Mouse (Mus musculus) brain, embryonic 14.5 days (tissue): ENCODE data around the gene Ipo9. TPM values are rescaled to one million over a fixed set of nuclear protein-coding genes. Genes with fewer than 3 reads are reported as not detected.

Experiments
- DNase-seq: peaks from one replicate; pipeline ENCODE4 v3.0.0-alpha.2; 2011; ENCODE audit warnings: low read depth
- CTCF ChIP-seq: fragments of 200-500 bp; IDR thresholded peaks from 2 replicates; pipeline ENCODE4 v1.5.1; 2012; ENCODE audit warnings: inconsistent platforms, mild to moderate bottlenecking, moderate library complexity, borderline replicate concordance; ENCODE audit not compliant: insufficient read depth, insufficient read length; ENCODE audit errors: extremely low read depth
- POLR2A ChIP-seq: fragments of 200-500 bp; IDR thresholded peaks from 2 replicates; pipeline ENCODE4 v1.6.1; 2012; ENCODE audit warnings: mild to moderate bottlenecking, inconsistent platforms, borderline replicate concordance; ENCODE audit not compliant: poor library complexity, insufficient read depth, insufficient read length, severe bottlenecking; ENCODE audit errors: extremely low read depth
- polyA plus RNA-seq: library from polyadenylated mRNA; depleted of rRNA; stranded (reverse); fragments of >200 nt; gene quantifications from 2 replicates; pipeline ENCODE4 v1.2.3, GENCODE M21; 2012; rRNA removed

Gene Ipo9
- 185 and 217 TPM in 2 replicates for polyA plus RNA-seq

DNA sequence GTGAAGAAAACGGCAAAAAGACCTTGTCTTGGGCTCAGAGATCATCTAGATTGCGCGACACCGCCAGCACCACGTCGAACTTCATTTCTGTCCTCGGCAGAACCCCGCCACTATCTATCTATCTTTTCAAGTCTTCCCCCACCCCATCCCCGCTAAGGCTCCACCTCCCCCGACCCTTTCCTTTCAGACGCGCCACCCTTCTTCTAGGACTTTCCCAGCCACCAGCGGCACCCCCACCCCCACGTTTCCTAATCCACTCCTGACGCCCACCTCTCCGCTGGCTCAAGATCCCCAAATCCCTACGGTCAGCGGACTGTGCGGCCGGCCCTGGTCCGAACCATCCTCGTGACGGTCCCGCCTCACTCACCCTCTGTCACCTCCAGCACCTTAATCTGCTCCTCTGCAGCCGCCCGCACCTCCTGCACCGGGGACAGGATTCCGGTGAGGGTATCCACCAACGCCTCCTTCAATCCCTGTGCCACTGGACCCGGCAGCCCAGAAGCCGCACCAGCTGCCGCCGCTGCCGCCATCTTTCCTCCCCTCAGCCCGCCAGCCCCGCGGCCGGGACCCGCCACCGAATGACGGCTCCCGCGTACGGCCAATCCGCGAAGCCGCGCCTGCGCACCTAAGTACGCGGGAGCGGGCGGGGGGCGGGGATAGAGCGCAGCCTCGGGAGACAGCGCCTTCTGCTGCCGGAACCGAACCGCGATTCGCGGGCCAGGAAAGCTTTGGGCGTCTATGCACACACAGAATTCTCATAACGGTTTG, at the start of gene Ipo9:
TSS of gene Ipo9 (minus strand) at position 599 of the 768 bp plus-strand sequence.
- peak; percentile 94 for TF ChIP-seq POLR2A
- peak; percentile 41; the same call in 1 of the 2 replicates for TF ChIP-seq CTCF
- DNase-seq = peak; percentile 98

DNA sequence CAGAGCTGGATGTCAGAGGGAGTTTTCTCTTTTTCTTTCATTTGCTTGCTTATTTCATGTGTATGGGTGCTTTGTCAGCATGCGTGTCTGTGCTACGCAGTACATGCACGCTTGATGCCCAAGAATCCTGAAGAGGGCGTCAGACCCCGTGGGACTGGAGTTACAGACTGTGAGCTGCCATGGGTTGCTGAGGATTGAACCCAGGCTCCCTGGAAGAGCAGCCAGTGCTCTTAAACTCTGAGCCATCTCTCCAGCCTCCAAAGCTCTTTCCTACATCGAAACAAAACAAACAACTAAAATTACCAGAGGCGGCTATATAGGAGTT, 45.2 kb upstream of the Ipo9 start:
- TF ChIP-seq CTCF = no peak
- no peak for TF ChIP-seq POLR2A
- DNase-seq = no peak

DNA sequence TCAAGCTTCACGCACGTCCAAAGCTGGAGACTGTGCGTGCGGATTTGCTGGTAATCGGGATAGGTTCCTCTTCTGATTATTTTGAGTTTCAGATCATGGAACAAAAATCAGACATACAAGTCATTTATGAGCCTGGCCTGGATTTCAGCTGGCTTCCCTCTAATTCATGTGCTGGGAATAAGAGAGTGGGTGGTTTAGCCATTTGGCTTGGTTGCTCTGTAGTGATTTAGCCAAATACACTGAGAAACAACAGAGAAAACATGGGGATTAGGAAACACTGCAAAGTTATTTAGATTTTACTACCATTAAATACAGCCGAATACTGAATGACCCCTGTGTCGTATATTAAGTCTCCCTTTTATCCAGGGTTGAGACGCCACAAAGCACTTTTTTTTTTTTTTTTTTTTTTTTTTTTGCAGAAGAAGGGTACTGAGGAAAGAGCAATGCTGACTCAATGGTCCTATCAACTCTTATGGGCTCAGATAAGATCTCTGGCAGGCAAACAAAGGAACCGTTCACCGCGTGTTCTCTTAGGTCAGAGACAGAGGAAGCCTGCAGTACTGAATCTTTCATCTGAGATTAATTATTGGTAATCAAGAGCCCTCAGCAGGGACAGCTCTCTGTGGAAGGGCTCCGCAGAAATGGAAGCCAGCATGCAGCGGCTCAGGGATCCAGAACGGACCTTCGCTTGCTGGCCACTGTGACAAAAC, 44.7 kb upstream of the Ipo9 start:
- peak; percentile 37 for DNase-seq
- TF ChIP-seq CTCF (no peak), POLR2A (no peak)

DNA sequence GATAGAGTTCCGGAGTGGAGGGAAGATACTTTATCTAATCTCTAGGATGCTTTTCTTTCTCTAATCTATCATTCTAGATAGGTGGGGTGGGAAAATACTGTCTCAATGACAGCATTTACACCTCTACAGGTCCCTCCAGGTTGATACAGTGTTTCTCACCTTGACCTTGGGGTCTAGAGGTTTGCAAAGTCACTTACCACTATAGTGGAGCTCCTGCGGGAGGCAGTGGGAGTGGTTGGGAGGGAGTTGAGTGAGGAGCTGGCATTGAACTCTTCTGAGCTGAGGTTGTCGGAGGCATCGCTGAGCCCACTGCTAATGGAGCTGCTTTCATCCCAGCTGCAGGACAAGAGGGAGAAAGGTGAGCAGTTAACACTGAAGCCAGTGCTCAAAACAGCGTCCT, 42.2 kb upstream of the Ipo9 start:
- TF ChIP-seq CTCF (no peak), POLR2A (no peak)
- no peak for DNase-seq

DNA sequence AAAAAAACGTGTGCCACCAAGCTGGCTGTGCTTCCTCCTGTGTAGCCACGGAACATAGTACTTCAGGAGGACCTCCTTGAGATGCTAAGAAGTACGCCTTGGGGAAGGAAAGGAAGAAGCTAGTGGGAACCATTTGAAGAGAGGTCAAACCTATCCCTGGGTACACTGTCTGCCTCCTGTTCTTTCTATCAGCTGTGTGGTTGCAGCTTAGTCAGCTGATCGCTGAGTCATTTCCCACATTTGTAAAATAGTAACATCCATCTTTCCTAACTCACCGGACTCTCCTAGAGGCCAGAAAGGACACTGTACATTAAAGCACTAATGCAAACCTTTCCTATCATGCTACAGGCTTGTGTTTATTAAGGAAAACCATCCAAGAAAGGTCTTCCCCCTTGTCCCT, 41.4 kb upstream of the Ipo9 start:
- TF ChIP-seq POLR2A = no peak
- no peak for TF ChIP-seq CTCF
- no peak for DNase-seq

DNA sequence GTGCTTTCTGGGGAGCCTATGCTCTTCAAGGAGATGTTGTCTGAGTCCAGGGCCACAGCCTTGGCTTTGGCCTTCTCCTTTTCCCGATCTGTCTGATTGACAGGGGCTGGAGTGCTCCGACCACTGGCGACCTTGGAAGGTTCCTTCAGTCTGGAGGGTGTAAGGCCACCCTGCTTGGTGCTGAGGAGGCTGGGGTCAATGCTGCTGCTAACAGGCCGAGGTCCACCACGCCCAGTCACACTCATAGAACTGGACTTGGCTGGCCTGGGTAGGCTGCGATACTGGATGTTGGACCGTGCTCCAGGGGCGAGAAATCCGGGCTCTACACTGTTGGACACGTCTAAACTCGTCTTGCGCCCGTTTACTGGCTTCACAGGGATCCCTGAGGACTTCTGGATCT, 40.2 kb upstream of the Ipo9 start:
- no peak for DNase-seq
- no peak for TF ChIP-seq CTCF
- TF ChIP-seq POLR2A = no peak

DNA sequence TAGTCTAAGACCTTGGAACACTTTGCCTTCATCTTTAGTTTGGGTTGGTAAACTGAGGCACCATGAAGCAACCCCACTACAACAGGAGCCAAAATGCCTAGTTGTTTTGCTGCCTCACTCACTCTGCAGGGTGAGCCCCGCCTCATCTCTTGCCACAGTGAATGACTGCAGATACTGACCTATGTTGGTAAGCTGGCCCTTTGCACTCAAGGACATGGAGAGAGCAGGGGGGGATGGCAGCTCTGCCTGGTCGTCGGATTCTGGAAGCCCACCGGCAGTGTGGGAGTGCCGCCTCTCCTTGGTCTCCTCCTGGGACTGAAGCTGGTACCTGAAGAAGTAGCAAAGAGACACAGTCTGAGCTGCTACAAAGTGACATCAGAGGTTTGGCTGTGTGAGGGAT, 37.2 kb upstream of the Ipo9 start:
- DNase-seq = no peak
- TF ChIP-seq CTCF = no peak
- no peak for TF ChIP-seq POLR2A

DNA sequence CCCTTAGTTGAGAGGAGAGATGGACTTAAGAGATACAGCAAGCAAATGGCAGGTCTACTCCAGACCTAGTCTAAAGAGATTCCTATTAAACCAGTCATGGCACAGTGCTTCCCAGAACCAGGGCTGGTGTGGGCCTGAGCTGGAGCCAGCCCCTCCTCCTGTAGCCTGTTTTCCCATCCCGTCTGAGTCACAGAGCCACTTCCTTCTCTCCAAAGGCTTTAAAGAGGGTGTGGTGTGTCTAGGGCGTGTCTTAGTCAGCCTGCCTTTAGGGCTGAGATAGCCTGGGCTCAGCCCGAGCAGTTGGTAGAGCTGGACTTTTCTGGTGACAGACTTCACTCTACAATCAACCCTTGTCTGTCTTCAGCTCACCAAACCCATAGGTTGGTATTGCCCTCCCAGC, 36.6 kb upstream of the Ipo9 start:
- no peak for TF ChIP-seq CTCF
- TF ChIP-seq POLR2A = no peak

DNA sequence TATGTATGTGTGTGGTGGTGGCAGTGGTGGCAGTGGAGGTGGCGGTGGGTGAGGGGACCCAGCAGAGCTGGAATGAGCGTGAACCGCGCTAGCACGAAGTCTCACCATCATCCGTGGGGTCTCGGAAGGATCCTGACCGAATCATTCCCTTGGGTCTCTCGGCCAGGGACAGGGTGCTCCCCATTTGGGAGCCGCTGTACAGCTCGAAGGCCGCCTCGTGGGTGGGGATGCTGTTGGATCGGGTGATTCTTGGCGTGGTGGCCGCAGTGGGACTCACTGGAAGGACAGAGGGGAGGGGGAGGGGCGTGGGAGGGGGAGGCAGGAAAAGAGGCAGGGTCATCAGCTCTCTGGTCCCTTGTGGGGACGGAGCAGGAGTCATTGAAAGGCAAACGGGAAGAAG, 35.4 kb upstream of the Ipo9 start:
- no peak for DNase-seq
- TF ChIP-seq POLR2A = no peak
- no peak for TF ChIP-seq CTCF

More for the DNA sequence above, 36.6 kb upstream of the Ipo9 start:
- no peak for DNase-seq

DNA sequence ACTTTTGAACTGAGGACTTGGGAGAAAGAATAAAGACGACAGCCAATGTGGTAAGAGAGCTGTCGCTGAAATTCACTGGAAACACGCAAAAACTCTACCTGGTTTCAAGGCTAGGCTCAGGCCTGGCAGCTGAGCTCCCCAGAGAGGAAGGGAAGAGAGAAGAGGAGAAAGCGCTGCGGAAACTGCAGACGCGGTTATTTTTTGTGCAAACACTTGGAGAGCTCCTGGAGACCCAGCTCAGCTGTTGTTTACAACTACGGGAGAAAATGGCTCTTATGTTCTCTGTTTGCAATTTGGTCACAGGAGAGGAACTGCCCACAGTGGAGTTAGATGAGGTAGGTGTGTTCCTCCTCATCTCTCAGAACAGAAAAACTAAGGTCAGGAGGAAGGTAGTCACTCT, 32.4 kb upstream of the Ipo9 start:
- TF ChIP-seq CTCF = no peak
- no peak for TF ChIP-seq POLR2A

DNA sequence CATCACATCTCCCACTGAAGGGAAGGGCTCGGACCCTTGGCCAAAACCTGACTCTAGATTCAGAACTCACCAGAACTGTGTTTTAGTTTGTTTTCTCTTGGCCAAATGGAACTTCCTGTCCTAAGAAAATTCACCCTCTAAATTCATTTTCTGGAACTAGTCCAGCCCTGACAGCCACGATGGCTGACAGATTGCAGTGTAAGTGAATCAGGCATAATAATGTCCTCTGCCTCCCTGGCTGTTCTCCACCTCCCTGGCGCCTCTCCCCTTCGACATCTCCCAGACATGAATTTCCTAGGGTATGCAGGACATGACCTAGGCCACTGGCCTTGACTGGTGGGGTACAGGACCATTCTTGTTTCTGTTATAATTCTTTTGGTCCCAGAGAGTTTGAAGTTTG, 32.0 kb upstream of the Ipo9 start:
- peak; percentile 38 for DNase-seq
- TF ChIP-seq POLR2A (no peak), CTCF (no peak)

More for the DNA sequence above, 32.4 kb upstream of the Ipo9 start:
- peak; percentile 13 for DNase-seq
